Mouse (Mus musculus) urinary bladder, postnatal 10 days (tissue): ENCODE data around the gene Cngb1.

Experiments used
- DNase-seq: peaks from one replicate; pipeline ENCODE4 v3.0.0; 2022; ENCODE audit warnings: low spot score

Cngb1 gene

DNA sequence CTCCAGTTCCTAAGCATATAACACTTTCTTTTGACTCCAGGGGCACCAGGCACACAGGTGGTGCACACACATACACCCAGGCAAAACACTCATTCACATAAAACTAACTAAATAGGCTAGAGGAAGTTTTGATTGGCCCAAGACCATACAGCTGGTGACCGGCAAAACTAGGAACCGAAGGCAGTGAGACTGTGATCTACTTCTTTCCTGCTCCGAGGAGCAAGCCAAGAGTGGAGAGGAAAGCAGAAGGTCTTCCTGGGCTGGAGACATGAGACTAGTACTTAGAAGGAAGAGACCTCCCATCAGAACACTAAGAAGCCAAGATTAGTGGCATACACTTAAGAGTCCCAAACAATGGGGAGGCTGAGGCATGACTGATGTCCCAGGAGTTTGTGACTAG lies 16.8 kb upstream of the Cngb1 start:
- no peak for DNase-seq

DNA sequence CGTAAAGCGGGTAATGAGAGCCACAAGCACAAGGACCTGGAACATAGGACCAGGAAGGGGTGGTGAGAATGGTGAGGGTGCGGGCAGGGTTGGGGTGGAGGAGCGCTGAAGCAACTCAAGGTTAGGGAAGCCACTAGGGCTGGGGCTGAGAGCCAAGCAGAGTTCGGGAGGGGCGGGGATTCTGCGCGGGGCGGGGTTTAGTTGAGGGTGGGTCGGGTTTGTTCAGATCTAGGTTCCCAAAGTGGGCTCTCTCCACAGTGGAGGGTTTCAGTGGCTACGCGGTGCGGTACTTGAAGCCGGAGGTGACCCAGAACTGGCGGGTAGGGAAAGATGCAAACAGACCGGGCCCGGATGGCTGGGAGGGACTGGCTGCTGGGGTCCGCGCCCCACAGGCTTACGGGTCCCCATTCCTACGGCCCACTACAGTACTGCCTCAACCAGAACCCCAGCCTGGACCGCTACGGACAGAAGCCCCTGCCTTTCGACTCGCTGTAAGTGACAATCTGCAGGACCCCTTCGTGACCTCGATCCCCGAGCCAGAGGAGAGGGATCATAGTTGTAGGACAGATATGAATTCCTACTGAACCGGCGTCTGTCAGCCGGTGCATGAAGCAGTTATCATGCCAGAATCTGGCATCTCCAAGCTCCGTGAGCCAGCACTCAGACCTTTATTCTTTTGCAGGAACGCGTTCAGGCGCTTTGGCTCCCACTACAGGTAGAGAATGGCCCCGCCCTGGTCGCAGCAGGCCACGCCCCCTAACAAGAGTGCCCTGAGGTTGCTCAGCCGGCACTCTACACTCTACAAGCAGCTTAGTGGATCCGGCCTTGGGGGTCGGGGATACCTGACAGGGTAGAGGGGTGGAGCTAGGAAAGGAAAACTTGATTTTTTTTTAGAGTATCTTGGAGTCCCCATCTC lies 14.1 kb upstream of the Cngb1 start:
- DNase-seq, result no peak

GRCm38 (mm10) chr8:95315350-95315749 lies 9.0 kb upstream of the Cngb1 start:
- no peak for DNase-seq

- no peak for DNase-seq
These were observed 8.3 kb upstream of the Cngb1 start for GRCm38 (mm10) chr8:95314707-95315106.

DNA sequence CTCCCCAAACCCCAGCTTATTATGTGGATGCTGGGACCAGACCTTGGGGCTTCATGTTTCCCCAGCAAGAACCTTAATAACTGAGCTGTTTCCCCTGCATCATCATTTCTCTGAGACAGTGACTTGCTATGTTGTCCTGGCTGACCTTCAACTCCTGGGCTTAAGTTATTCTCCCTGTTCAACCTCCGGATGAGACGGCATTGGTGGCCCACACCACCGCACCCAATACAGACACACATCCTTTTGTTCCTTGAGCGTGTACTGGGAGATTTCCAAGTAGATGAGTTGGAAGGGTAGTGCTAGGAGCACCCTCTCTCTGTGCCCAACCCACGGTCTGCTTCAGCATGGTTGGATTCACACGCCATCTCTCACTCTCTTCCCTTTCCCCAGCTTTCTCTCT lies 7.5 kb upstream of the Cngb1 start:
- DNase-seq, result no peak

GRCm38 (mm10) chr8:95312836-95313235 lies 6.5 kb upstream of the Cngb1 start:
- no peak for DNase-seq

DNA sequence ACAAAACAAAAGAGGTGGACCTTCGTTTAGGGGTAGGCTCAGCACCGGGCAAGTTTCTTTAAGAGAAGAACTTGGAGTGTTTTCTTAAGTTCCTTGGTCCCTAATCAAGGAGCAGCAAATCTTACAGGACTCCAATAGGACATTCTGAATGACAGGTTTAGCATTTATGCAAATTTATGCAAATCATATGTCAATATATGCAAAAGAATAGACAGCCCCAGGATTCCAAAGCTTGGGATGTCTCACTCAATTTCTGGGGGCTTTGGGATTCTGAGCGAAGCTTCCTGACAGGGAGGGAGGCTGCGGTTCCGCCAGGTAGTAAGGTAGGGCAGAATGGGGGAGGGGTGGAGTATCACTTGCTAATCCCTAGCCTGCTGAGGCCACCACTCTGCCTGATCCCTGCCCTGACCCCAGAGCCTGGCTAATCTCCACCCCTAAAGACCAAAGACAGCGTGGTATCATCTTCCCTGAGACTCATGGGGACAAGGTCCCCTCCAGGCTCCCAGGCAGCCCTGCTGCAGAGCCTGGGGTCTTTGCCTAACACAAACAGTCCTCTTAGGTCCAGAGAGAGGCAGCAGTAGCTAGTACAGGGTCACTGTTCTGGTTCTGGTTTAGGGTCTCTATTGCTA lies 4.1 kb upstream of the Cngb1 start, which contains the start of gene Tepp:
Tepp (plus strand) TSS at position 225 of the 629 bp plus-strand sequence.
- no peak for DNase-seq

GRCm38 (mm10) chr8:95305526-95305925 lies 859 bp downstream of the Cngb1 start:
- no peak for DNase-seq

DNA sequence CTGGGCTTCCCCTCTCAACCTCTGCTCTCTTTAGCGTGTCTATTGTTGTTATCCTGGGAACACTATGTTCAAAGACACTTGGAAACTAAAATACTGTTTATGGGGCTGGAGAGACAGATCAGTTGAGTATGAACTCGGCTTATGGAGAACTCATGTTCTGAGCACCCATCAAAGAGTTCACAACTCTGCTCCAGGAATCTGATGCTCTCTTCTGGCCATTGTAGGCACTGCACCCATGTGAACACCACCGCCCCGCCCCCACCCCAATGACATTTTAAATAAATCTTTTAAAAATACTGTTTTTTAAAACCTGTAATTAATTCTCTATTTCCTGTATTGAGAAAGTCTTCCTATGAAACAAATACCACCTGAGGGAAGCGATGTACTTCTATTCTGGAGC lies 4.0 kb downstream of the Cngb1 start:
- DNase-seq, result no peak

GRCm38 (mm10) chr8:95293891-95294290 lies 12.5 kb downstream of the Cngb1 start:
- no peak for DNase-seq

GRCm38 (mm10) chr8:95293172-95293571 lies 13.2 kb downstream of the Cngb1 start:
- no peak for DNase-seq

DNA sequence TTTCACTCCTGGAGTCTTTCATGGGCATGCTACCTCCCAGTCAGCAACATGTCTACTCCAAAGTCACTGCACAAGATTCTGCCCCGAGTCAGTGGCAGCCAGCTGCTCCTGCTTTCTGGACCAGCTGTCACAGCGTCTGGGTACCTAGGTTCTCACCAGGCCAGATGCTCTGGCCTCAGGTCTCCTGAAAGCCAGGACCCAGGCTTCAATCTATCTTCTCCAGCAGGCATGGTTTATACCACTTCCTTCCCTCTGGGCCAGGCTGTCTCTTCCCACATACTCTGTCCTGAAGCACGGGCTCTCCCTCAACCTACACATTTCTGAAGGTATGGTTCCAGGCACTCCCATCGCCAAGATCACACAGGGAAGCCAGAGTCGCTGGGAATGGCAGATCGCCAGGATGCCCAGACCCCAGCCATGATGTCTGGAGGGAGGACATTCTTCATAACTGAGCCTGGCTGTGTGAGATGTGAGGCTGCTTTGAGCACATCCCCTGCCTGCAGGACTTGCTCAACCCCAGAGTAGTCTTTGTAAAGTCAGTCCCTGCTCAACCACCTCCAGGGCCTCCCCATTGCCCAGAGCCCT lies 17.2 kb downstream of the Cngb1 start:
- no peak for DNase-seq

DNA sequence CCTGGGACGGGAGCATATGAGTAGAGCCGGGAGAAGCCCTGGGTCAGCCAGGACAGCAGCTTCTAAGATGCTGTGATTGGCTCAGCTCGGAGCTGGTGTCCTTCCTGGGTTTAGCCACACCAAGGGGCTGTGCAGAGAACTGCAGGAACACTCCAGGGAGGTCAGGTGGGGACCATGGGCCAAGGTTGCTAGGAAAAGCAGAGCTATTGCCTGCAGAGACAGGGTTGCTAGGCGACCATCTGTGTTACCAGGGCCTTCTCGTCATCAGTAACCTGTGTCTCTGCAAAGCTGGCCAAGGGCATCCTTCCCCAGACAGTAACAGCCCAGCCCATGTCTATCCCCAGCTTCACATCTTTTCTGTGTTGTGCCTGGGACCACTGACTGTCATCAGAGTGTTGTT lies 24.9 kb downstream of the Cngb1 start:
- no peak for DNase-seq

GRCm38 (mm10) chr8:95272871-95273270 lies 33.5 kb downstream of the Cngb1 start:
- no peak for DNase-seq

DNA sequence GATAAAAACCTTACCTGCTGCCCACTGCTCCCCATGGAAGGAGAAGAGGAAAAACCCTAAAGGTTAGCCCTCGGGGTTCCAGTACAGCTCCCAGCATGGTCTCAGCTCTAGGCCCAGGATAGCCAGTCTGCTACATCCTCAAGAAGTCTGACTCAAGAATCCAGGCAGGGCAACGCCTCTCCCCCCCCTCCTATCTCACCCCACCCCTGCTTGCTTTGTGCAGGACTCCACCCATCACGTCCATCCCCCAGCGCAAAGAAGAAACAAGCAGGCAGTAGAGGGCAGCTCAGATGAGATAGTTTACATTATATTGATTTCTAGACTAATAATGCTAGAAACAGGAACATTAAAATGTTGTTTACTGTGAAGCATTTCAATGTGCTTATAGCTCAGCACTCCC lies 34.5 kb downstream of the Cngb1 start:
- DNase-seq, result no peak

- DNase-seq, result no peak
These were observed 35.9 kb downstream of the Cngb1 start for GRCm38 (mm10) chr8:95270501-95270900.

DNA sequence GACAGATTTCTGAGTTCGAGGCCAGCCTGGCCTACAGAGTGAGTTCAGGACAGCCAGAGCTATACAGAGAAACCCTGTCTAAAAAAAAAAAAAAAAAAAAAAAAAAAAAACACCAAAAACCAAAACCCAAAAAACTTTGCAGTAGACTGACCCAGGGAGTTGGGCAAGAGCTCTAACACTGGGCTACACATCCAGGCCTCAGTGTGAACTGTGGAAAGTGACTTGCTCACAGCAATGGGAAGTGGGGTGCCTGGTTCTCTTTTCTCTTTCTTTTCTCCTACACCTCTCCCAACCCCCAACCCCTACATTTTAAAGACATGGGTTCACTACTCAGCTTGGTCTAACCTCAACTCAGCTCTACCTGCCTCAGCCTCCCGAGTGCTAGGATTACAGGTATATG lies 44.2 kb downstream of the Cngb1 start:
- DNase-seq, result no peak

DNA sequence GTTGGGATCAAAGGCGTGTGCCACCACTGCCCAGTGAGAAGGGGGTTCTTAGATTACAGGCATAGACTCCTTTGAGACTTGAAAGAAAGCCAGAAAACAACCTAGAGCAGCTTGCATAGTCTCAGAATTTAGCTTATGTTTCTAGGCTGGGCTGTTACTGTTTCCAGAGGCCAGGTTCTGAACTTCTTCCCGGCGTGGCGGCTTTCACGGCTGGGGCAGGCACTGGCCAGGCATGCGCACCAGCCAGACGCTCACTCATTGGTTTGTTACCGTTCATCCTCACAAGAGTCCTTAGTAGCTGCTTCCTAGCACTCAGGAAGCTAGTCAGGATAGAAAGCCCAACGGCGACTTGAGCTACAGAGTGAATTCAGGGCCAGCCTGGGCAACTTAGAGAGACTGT lies 50.8 kb downstream of the Cngb1 start:
- no peak for DNase-seq

GRCm38 (mm10) chr8:95254564-95255434 lies 51.6 kb downstream of the Cngb1 start:
- peak; percentile 95 for DNase-seq

DNA sequence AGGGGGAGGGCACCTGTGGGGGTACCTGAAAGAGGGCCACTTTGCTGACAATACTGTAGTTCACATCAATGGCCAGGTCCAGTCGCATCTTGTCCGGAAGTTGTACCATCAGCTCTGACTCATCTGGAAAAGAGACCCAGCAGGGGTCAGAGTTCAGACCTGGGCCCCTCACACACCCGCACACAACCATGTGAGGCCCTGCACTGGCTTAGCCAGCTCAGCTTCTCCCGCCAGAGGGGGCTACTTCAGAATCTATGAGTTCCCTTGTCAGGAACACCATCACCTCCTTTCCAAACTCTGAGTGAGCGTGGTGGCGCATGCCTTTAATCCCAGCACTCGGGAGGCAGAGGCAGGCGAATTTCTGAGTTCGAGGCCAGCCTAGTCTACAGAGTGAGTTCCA lies 54.3 kb downstream of the Cngb1 start:
- no peak for DNase-seq

DNA sequence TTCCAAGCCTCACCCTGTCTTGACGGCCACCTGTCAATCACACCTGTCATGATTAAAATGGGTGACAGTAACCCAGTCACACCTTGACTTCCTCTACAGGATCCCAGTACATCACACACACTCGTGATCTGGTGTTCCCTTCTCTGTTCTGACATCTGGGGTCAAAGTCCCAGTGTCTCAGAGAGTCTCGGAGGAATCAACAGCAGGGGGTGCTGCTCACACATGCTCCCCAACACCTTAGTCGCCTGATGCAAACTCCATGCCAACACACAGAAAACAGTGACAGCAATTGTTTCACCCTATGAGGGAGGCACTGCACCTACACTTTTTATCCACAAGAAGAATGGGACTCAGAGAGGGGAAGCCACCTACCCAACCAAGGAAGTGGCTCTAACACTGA lies 56.5 kb downstream of the Cngb1 start:
- DNase-seq, result no peak

- no peak for DNase-seq
These were observed 59.1 kb downstream of the Cngb1 start for GRCm38 (mm10) chr8:95247277-95247676.
